Mouse (Mus musculus): ENCODE measurements at regions not wholly inside any gene's neighbourhood (a gene's known extent, or its start where the extent isn't known, plus 50 kb on each side); places are given as distances from the start of the nearest gene placed in this dataset.

DNA sequence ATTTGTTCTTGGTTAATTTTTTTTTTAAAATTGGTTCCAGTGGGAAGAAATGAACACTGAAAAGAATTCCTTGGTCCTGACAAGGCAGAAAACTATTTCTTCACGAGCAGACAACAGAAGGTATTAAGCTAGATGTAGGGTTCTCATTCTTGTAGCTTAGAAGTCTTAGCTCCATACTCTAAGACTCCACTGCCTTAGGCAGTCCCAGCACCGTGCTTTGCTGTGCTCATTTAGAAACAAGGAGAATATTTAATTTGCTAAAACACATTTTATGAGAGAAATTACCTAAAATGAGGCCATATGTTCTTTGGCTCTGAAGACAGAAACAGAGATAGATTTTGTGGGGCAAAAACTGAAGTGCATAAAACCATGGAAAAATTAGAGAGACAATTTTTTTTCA, 1276.6 kb downstream of the 4930444P10Rik start:
- DNase-seq (ENCODE audit: low read depth, low spot score) = peak; percentile 19
